Mouse (Mus musculus) macrophage (primary cell): ENCODE measurements around the gene Hap1. TPM values are rescaled to one million over a fixed set of nuclear protein-coding genes. Genes with fewer than 3 reads are reported as not detected.

Source experiments
- H3K27ac ChIP-seq: fragments of 350-480 bp; formaldehyde crosslinking; 2 replicates; pipeline ENCODE4 v1.9.0; 2021
- H3K36me3 ChIP-seq: fragments of 350-480 bp; formaldehyde crosslinking; 2 replicates; pipeline ENCODE4 v1.9.0; 2021; ENCODE audit errors: inconsistent target
- H3K4me3 ChIP-seq: fragments of 350-480 bp; formaldehyde crosslinking; 2 replicates; pipeline ENCODE4 v1.9.0; 2021; ENCODE audit errors: inconsistent target
- H3K79me2 ChIP-seq: fragments of 350-480 bp; formaldehyde crosslinking; 2 replicates; pipeline ENCODE4 v1.9.0; 2021; ENCODE audit errors: inconsistent target
- WGBS: methylation state at CpG from one replicate; pipeline ENCODE4 v1.1.7; 2026; ENCODE audit warnings: inconsistent platforms; ENCODE audit not compliant: missing documents; 5-methylcytosine and 5-hydroxymethylcytosine counted together
- polyA plus RNA-seq: library from polyadenylated mRNA; stranded (reverse); fragments of 250-400 nt; gene quantifications from 3 replicates; pipeline ENCODE4 v1.2.4, GENCODE M21; 2018; ENCODE audit warnings: inconsistent platforms

Gene Hap1
- polyA plus RNA-seq, 1 experiment from 2014 or later = not detected

DNA sequence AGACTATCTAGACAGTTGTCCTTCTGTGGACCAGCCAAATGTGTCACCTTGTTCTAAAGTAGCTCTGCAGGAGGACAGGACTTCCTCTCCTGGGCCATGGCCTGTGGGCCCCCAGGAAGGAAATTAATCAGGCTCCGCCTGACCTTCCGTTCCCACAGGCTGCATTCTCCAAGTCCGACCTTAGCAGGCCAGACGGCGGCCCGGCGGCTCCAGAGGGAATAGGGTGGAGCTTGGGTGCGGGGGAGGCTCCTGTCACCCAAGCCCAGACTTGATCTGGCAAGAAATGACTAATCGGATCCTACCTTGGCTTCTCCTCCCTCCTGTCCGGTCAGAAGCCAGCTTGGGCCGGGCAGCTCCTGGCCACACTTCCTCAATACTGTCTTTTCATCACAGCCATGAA, 39.3 kb upstream of the Hap1 start:
- Histone ChIP-seq H3K4me3 (no peak overlapping the region), H3K27ac (no peak overlapping the region), H3K36me3 (no peaks in the 10 kb centered on the region), H3K79me2 (no peaks in the 10 kb centered on the region)
- 33% methylated on average over 10 of the region's 11 CpGs for WGBS

DNA sequence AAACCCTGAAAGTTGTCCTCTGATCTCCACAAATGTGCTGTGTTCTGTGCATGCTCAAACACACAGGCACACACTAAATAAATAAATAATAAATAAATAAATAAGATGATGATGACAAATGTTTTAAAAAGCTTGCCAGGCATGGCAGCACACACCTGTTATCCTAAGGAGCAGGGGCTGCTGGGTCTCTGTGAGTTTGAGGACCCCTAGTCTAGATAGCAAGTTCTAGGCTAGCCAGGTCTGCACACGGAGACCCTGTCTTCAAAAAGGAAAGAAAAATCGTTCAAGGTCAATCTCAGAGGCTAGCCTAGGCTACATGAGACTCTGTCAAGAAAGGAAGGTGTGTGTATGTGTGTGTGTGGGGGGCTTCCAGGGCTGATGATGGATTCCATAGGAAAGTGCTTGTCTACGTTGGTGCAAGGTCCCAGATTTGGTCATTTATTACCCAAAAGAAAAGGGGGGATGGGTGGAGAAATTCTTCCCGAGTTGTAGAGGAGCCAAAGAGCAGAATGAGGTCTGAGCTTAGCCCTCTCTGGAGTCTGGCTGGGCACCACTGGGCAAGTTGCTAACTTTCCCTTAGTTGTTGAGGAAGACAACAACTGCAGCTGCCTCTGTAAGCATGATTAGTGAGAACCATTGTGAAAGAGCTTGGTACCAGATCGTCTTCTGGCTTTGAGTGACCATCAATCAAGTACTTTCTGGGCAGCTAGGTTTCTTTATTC, 38.6 kb upstream of the Hap1 start:
- Histone ChIP-seq H3K79me2 (no peaks in the 10 kb centered on the region), H3K4me3 (no peak overlapping the region), H3K27ac (no peak overlapping the region), H3K36me3 (no peaks in the 10 kb centered on the region)
- WGBS = 81% methylated on average over 5 of the region's 5 CpGs

DNA sequence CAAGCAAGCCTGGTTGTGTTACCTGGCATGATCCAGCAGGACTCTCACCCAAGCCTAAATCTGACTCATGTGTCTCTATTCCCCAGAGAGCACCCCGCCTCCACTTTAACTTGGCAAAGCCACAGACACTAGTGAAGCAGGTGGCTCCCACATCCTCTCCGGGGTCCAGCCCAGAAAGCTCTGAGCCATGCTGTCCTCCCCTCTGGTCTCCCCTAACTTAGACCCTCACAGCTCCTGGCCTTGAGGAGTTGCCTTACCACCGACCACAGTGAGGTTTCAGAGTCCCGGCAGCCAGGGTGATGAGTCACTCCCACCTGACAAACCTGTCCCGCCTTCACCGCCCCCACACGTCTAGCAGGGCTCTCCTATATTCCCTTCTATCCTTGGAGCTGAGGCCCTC, 37.8 kb upstream of the Hap1 start:
- Histone ChIP-seq H3K36me3 (no peaks in the 10 kb centered on the region), H3K79me2 (no peaks in the 10 kb centered on the region), H3K4me3 (no peak overlapping the region), H3K27ac (no peak overlapping the region)
- 56% methylated on average over 7 of the region's 7 CpGs for WGBS

DNA sequence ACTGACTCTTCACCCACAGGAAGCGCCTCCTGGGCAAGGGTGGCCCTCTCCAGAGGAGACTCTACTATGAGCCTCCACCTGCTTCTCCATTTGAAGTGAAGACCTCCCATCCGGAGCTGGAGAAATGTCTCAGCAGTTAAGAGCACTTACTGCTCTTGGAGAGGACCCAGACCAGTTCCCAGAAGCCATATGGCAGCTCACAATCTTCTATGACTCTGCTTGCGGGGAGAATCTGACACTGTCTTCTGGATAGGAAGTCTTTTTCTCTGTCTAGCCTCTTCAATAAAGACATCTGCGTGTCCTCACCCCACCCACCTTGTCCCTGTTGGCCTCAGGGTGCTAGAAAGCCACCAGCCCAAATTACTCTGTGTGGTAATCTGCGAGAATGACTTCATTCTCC, 37.0 kb upstream of the Hap1 start:
- no peaks in the 10 kb centered on the region for H3K36me3 ChIP-seq
- WGBS = 91% methylated on average over 5 of the region's 5 CpGs
- no peak overlapping the region for H3K27ac ChIP-seq
- H3K79me2 ChIP-seq = no peaks in the 10 kb centered on the region
- H3K4me3 ChIP-seq = no peak overlapping the region

DNA sequence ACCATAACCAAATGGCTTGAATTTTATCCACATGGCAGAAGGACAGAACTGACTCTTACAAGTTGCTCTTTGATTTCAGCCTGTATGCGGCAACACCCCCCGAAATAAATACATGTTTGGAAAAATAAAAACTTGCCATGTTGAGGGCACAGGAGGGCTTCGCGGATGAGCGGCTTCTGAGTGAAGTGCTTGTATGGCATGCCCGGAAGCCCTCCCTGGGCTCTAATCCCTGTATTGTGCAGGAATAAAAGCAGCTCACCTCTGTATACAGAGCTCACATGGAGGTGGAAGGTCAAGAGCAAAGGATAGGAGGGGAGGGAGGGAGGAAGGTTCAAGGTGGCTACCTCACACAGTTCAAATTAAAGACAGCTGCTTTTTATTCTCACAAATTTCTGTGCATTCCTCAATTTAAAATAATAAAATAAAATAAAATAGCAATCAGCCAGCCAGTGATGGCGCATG, 36.0 kb upstream of the Hap1 start:
- WGBS = 96% methylated on average over 7 of the region's 7 CpGs
- Histone ChIP-seq H3K4me3 (no peak overlapping the region), H3K79me2 (no peaks in the 10 kb centered on the region), H3K36me3 (no peaks in the 10 kb centered on the region), H3K27ac (no peak overlapping the region)

DNA sequence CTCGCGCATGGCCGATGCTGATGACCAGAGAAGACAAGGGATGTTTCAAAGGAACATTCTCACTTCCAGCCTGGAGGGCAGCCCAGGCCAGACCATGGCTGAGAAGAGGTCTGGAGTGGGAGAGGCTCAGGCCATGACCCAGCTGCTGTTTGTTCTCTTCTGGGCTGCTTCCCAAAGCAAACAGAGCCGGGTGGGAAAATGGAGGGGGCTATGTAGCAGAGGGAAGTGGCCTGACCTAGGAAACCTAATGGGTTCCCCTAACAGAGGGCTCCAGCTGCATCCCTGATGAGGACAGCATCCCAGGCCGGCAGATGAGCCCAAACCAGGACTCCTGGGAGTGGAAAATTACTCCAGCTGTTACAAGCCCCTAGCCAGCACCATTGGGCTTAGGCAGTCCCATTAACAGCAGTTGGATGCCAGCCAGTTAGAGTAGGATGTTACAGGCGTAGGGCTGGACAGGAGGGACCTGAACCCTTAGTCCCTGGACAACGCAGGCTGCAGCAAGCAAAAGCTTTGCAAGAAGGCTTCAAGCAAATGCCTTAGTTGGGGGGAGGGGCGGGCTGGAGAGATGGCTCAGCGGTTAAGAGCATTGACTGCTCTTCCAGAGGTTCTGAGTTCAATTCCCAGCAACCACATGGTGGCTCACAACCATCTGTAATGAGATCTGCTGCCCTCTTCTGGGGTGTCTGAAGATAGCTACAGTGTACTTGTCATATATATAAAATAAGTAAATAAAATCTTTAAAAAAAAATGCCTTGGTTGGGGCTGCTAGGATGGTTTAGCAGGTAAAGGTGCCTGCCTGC, 35.4 kb upstream of the Hap1 start:
- 95% methylated on average over 9 of the region's 9 CpGs for WGBS
- H3K4me3 ChIP-seq = no peak overlapping the region
- H3K27ac ChIP-seq = no peak overlapping the region
- H3K36me3 ChIP-seq = no peaks in the 10 kb centered on the region
- H3K79me2 ChIP-seq = no peaks in the 10 kb centered on the region

DNA sequence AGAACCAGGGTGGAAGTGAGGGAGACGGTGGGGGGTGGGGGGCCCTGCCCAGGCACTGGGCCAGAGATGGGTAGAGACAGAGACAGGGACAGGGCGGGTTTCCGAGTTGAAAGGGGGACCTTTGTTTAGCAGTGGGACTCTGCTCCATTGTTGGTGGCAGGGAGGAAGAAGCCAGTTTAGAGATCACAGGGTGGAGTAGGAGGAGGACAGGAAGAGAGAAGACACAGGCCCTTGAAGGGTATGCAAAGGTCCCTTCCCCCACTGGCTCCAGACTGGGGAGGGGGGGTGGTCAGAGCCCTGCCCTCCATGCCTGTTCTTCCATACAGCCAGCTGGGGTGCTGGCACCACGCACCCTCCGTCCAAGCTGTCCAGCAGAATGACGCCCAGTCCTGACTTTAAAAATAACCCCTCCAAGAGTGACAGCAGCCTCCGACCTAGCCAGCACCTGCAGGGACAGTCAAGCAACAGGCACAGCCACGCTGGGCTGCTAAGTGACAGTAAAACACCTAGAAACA, 34.1 kb upstream of the Hap1 start:
- Histone ChIP-seq H3K27ac (no peak overlapping the region), H3K79me2 (no peaks in the 10 kb centered on the region), H3K4me3 (no peak overlapping the region)

DNA sequence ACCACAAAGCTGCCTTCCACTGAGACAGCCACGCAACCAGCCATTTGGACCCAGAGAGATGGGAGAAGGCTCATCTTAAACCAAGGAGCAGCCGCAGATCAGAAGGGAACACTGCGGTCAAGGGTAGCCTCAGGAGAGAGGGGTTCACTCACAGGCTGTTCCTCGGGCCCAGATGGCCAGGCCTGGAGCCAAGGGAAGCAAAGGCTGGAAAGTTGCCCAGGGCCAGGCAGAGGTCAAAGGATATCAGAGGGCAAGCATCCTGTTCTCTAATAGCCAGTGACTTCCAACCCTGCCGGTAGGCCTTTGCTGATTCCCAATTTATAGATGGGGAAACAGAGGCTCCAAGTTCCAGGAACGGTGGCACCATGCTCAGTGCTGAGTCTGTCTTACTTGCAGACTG, 32.7 kb upstream of the Hap1 start:
- no peaks in the 10 kb centered on the region for H3K36me3 ChIP-seq
- no peaks in the 10 kb centered on the region for H3K79me2 ChIP-seq
- no peak overlapping the region for H3K27ac ChIP-seq
- WGBS = 85% methylated on average over 6 of the region's 6 CpGs
- H3K4me3 ChIP-seq = no peak overlapping the region

More for the DNA sequence above, 34.1 kb upstream of the Hap1 start:
- no peaks in the 10 kb centered on the region for H3K36me3 ChIP-seq
- WGBS = 93% methylated on average over 8 of the region's 8 CpGs

DNA sequence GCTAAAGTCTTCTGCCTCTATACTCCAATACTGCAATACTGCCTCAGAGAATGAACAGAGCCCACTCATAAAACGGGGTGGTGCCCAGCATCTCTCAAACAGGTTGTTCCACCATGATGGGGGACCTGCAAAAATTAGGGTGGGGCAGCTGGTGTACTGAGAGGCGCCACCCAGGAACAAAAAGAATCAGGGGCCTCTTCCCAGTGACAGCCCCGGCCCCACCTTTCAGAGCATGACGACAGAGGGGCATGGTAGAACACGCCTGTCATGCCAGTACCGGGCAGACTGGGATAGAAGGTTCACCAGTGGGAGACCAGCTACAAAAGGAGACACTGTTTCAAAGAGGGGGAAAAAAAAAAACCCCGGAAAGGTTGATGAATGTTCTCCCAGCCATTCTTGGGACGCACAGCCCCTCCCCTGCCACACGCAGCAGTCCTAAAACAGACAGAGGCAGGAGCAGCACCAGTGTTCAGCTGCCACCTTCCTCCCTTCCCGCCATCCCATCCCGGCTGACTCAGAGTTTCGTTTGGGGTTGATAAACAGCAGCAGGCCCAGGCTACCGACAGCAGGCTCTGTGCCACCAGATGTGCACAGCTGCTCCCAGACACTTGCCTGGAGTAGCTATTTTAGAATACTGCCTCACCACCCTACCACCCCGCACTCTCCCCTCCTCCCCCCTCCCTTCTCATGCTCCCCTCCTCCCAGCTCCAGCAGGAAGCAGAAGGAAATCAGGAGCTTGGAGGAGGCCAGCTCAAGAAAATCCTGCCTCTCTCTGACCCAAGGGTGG, 31.9 kb upstream of the Hap1 start:
- WGBS = 83% methylated on average over 14 of the region's 14 CpGs
- Histone ChIP-seq H3K36me3 (no peaks in the 10 kb centered on the region), H3K4me3 (no peak overlapping the region), H3K79me2 (no peaks in the 10 kb centered on the region), H3K27ac (no peak overlapping the region)

DNA sequence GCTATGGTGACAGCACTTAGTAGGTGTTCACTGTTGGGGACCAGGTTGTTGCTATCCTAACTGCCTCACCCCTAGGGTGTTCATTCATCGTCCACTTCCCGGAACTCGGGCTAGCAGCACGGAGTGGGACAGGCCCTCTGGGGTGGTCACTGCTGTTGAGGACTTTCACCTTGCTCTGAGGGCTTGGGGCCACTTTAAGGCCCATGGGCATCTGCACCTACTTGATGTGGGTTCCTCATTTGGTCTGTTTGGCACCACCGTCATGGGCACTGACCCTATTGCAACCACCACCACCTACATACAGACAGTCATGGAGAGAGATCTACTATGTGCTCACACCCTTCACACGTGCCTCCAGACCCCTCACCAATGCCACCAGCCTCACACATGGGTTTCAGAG, 31.2 kb upstream of the Hap1 start:
- Histone ChIP-seq H3K4me3 (no peak overlapping the region), H3K79me2 (no peaks in the 10 kb centered on the region), H3K27ac (no peak overlapping the region), H3K36me3 (no peaks in the 10 kb centered on the region)
- WGBS = 89% methylated on average over 6 of the region's 6 CpGs

DNA sequence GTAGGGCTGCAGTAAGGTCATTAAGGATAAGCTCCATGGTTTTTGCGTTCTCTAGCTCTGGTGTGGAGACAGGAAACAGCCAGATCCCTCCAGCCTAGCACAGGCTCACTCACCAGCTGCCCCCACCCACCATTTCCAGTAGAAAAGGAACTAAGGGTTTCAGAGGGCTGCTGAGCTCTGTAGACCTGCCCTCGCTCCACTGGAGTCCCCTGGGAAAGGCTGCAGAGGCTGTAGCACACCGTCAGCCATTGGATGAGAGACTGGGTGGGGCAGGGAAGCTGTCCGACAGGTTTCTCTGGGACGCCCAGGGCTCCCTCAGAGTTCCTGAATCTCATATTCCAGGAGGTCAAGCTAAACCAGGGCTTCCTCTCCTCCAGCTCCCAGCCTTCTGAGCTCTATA, 30.7 kb upstream of the Hap1 start:
- no peaks in the 10 kb centered on the region for H3K36me3 ChIP-seq
- no peak overlapping the region for H3K4me3 ChIP-seq
- H3K27ac ChIP-seq = no peak overlapping the region
- H3K79me2 ChIP-seq = no peaks in the 10 kb centered on the region
- WGBS = 85% methylated on average over 5 of the region's 5 CpGs

DNA sequence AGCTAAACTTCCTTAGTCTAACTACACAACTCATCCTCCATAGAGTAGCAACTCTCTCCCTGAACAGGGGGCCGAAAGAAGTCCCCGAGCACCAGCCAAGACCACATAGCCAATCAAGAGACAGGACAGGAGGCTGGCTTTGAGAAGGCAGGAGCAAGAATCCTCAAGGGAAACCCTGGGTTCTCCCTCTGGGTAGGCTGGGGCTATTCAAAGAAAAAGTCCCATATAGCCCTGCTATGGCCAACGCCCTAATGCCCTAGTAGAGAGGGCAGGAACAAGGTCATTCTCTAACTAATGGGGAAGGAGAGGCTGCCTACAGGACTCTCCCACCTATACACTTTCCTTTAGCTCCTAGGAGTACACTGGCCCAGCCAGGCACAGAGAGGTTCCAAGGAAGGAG, 29.1 kb upstream of the Hap1 start:
- Histone ChIP-seq H3K79me2 (no peaks in the 10 kb centered on the region), H3K36me3 (no peaks in the 10 kb centered on the region), H3K27ac (no peak overlapping the region), H3K4me3 (no peak overlapping the region)
- 94% methylated on average over 3 of the region's 3 CpGs for WGBS

DNA sequence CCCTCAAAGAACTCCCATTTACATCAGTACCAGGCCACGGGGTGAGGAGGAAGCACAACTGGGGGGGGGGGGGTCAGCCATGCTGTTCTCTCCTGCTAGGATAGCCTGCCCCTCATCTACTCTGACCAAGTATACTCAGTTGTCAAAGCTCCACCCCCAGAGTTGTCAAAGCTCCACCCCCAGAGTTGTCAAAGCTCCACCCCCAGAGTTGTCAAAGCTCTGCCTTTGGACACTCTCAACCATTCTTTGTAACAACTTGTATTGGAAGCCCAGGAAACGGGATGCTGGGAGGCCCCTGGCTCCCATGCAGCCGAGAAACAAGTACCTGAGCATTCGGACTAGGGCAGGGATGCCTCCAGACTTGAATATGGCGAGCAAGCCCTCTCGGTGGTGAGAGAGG, 26.8 kb upstream of the Hap1 start:
- 85% methylated on average over 6 of the region's 6 CpGs for WGBS
- no peaks in the 10 kb centered on the region for H3K79me2 ChIP-seq
- no peak overlapping the region for H3K4me3 ChIP-seq
- no peaks in the 10 kb centered on the region for H3K36me3 ChIP-seq
- H3K27ac ChIP-seq = no peak overlapping the region

DNA sequence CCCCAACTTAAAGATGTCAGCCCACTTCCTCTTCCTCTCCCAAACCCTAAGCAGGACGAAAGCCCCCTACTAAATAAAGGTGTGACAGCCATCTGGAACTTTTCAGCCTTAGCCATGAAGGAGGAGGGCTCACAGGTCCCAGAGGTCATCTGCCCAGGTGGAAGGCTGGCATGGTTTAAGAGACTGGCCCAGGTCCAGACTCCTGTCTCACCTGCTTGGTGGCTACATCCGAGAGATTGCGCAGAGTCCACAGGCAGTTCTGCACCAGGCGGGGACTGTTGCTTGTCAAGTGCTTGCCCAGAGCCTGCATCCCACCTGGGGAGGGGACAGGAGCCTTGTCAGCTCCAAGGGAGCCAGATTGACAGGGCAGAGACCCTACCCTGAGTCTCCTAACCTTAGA, 23.4 kb upstream of the Hap1 start:
- no peaks in the 10 kb centered on the region for H3K79me2 ChIP-seq
- no peak overlapping the region for H3K4me3 ChIP-seq
- WGBS = 78% methylated on average over 4 of the region's 4 CpGs
- H3K27ac ChIP-seq = no peak overlapping the region
- H3K36me3 ChIP-seq = no peaks in the 10 kb centered on the region

DNA sequence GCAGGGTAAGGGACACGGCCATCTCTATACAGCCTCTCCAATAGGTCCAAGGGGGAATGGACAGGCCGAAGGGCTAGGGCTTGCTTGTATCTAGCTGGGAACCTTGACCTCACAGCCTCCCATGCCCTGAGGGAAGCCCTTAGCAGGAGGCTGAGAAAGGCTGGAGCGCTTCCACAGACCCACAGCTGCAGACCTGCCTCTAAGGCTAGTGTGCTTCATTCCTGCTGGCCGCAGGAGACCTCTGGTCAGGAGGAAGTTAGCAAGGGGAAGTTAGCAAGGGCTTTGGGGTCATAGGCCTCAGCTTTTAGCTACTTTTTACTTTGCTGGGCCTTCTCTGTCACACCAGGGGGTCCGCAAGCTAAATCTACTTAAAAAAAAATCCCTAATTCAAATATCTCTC, 22.5 kb upstream of the Hap1 start:
- WGBS = 77% methylated on average over 5 of the region's 5 CpGs
- no peak overlapping the region for H3K4me3 ChIP-seq
- no peak overlapping the region for H3K27ac ChIP-seq
- no peaks in the 10 kb centered on the region for H3K79me2 ChIP-seq
- H3K36me3 ChIP-seq = no peaks in the 10 kb centered on the region
